Mouse (Mus musculus) forebrain, embryonic 11.5 days (tissue): Measurements from ENCODE around the gene Cltc. TPM values are rescaled to one million over a fixed set of nuclear protein-coding genes. Genes with fewer than 3 reads are reported as not detected.

Experiments
- ATAC-seq: fragments of 200-750 bp; cut with Nextera tagmentation; replicated peaks from 2 replicates; pipeline ENCODE4 v1.8.0; 2017; ENCODE audit warnings: moderate TSS enrichment; ENCODE audit not compliant: low FRiP score
- DNase-seq: peaks from one replicate; pipeline ENCODE4 v3.0.0-alpha.2; 2017; ENCODE audit warnings: low spot score
- H3K27ac ChIP-seq: fragments of 300-500 bp; sonication (generic); 2 replicates; pipeline ENCODE4 v1.5.1; 2014; ENCODE audit warnings: low read depth, low read length
- H3K27me3 ChIP-seq: fragments of 300-500 bp; sonication (generic); 2 replicates; pipeline ENCODE4 v1.6.1; 2014; ENCODE audit warnings: mild to moderate bottlenecking, low read length, mixed read lengths; ENCODE audit not compliant: control insufficient read depth, insufficient read depth
- H3K36me3 ChIP-seq: fragments of 300-500 bp; sonication (generic); 2 replicates; pipeline ENCODE4 v1.6.1; 2014; ENCODE audit warnings: mild to moderate bottlenecking, low read length, moderate library complexity, mixed read lengths; ENCODE audit not compliant: control insufficient read depth, insufficient read depth
- H3K4me1 ChIP-seq: fragments of 300-500 bp; sonication (generic); replicated peaks from 2 replicates; pipeline ENCODE4 v1.6.1; 2014; ENCODE audit warnings: low read length, mixed read lengths; ENCODE audit not compliant: control insufficient read depth, insufficient read depth
- H3K4me2 ChIP-seq: fragments of 300-500 bp; sonication (generic); 2 replicates; pipeline ENCODE4 v1.6.1; 2014; ENCODE audit warnings: low read depth, mild to moderate bottlenecking, low read length, moderate library complexity, mixed read lengths; ENCODE audit not compliant: severe bottlenecking
- H3K4me3 ChIP-seq: fragments of 300-500 bp; sonication (generic); 2 replicates; pipeline ENCODE4 v1.5.1; 2014; ENCODE audit warnings: low read depth, low read length
- H3K9ac ChIP-seq: fragments of 300-500 bp; sonication (generic); 2 replicates; pipeline ENCODE4 v1.6.1; 2014; ENCODE audit warnings: low read length
- H3K9me3 ChIP-seq: fragments of 300-500 bp; sonication (generic); 2 replicates; pipeline ENCODE4 v1.6.1; 2016; ENCODE audit warnings: low read length, mixed read lengths; ENCODE audit not compliant: control insufficient read depth
- whole genome bisulfite sequencing: fragments of 180-500 bp; shearing (Covaris S2); extraction: QIAGEN DNeasy Blood & Tissue Kit; methylation state at CpG from one replicate; pipeline ENCODE4 v1.1.7; 2014; 5-methylcytosine and 5-hydroxymethylcytosine counted together
- polyA plus RNA-seq: library from polyadenylated mRNA; unstranded; fragments of >200 nt; fragmentation: Nextera tagmentation; extraction: Ambion mirVana; gene quantifications from 2 replicates; pipeline ENCODE4 v1.2.1, GENCODE M21; 2014

Cltc gene
- polyA plus RNA-seq, 1 experiment from 2014 or later, result 176 TPM

DNA sequence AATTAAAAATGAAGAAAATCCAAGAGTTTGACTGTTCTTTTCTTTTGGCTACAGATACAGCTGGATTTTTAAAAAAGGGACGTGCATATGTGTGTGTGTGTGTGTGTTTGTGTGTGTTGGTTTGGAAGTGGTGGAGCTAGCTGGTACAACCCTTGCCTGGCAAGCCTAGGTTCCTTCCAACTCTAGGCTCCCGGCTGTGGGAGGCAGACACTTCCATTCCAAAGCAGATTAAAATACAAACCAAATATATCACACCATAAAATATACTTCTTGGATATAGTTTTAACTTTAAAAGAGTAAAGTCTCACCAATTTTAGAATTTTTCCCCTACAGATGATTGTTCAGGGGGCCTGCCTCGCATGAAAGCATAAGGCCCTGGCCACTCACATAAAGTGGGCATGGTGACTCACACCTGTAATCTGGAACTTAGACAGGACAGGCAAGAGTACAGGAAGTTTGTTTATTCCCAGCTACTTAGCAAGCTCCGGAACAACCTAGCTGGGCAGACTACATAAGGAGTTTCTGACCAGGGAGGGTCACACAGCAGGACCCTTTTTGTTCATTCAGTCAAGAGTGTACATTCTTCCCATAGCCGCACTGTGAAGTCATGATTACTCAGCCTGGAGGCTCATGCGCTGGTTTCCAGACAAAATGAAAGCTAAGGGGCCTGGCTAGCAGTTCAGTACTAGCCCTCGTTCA, 111.1 kb downstream of the Cltc start:
- DNase-seq, result no peak
- ATAC-seq, result no peak
- Histone ChIP-seq H3K9me3 (no peaks in the 10 kb centered on the region), H3K4me2 (no peak overlapping the region), H3K9ac (no peak overlapping the region), H3K27ac (no peak overlapping the region), H3K27me3 (no peaks in the 10 kb centered on the region), H3K4me1 (no peaks in the 10 kb centered on the region), H3K4me3 (no peak overlapping the region), H3K36me3 (no peaks in the 10 kb centered on the region; the same call in 1 of the 2 replicates)
- 53% methylated on average over 7 of the region's 7 CpGs for WGBS

DNA sequence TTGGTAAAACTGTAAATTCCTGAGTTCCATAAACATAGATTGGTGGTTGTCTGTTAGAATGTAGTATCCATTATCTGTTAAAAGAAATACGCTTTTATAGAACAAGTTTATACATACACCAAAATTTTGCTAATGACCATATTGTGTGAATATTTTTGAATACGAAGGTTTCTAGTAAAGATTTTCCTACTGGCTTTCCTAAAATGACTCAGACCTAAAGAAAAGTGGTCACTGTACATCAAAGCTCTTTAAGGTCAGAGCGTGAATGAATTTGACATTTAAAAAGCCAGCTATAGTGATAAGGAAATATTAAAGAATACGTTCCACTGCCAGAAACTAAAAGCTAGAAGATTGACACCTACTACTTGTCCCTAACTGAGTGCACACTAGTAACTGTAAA, 112.8 kb downstream of the Cltc start:
- Histone ChIP-seq H3K4me1 (no peaks in the 10 kb centered on the region), H3K27ac (no peak overlapping the region), H3K4me2 (no peak overlapping the region), H3K9ac (no peak overlapping the region), H3K9me3 (no peaks in the 10 kb centered on the region), H3K4me3 (no peak overlapping the region), H3K36me3 (no peaks in the 10 kb centered on the region; the same call in 1 of the 2 replicates), H3K27me3 (no peaks in the 10 kb centered on the region)
- ATAC-seq (no peak), DNase-seq (no peak)
- 94% methylated on average over 4 of the region's 4 CpGs for WGBS

Other genes starting within 250 kb of the Cltc start
- gene Rps6kb1, start 212.8 kb downstream of the Cltc start, polyA plus RNA-seq, result 62.2 and 66.4 TPM in 2 replicates
- gene Tubd1, start 212.6 kb downstream of the Cltc start, polyA plus RNA-seq, result 13.9 TPM in 2 replicates
- 82.6 and 89.4 TPM in 2 replicates for gene Vmp1, start 73.7 kb downstream of the Cltc start, polyA plus RNA-seq
- gene Ptrh2, start 73.6 kb downstream of the Cltc start, polyA plus RNA-seq, result 43.2 and 44.8 TPM in 2 replicates
- gene Dhx40, start 50.2 kb upstream of the Cltc start, polyA plus RNA-seq, result 47.5 and 54.1 TPM in 2 replicates
- 5.4 and 6.0 TPM in 2 replicates for gene Ypel2, start 236.1 kb upstream of the Cltc start, polyA plus RNA-seq